Mouse (Mus musculus) myocyte (in vitro differentiated cells): ENCODE results near the gene Tfrc. TPM values are rescaled to one million over a fixed set of nuclear protein-coding genes. Genes with fewer than 3 reads are reported as not detected.

Experiments used
- H3K27me3 ChIP-seq: one replicate; pipeline ENCODE4 v1.6.1; 2011; ENCODE audit not compliant: control insufficient read depth, insufficient read depth, insufficient read length
- H3K36me3 ChIP-seq: one replicate; pipeline ENCODE4 v1.6.1; 2011; ENCODE audit not compliant: control insufficient read depth, insufficient read depth
- H3K4me2 ChIP-seq: one replicate; pipeline ENCODE4 v1.6.1; 2011; ENCODE audit warnings: low read depth, control low read depth
- H3K4me3 ChIP-seq: one replicate; pipeline ENCODE4 v1.5.1; 2011; ENCODE audit warnings: mild to moderate bottlenecking, control low read depth, moderate library complexity
- H3K79me2 ChIP-seq: one replicate; pipeline ENCODE4 v1.6.1; 2011; ENCODE audit not compliant: control insufficient read depth, insufficient read depth
- H3ac ChIP-seq: one replicate; pipeline ENCODE4 v1.6.1; 2011; ENCODE audit not compliant: control insufficient read depth, insufficient read length
- CEBPB ChIP-seq: IDR thresholded peaks from 2 replicates; pipeline ENCODE4 v1.6.1; 2011; ENCODE audit warnings: mild to moderate bottlenecking, moderate library complexity; ENCODE audit not compliant: poor library complexity, insufficient read depth, severe bottlenecking
- E2F4 ChIP-seq: IDR thresholded peaks from one replicate; pipeline ENCODE4 v1.6.1; 2011; ENCODE audit warnings: mild to moderate bottlenecking, control low read depth, moderate library complexity; ENCODE audit not compliant: insufficient read depth
- MAX ChIP-seq: IDR thresholded peaks from one replicate; pipeline ENCODE4 v1.6.1; 2011; ENCODE audit warnings: low read depth, mild to moderate bottlenecking, control low read depth
- MYOD1 ChIP-seq, 3 experiments: IDR thresholded peaks; one replicate each; pipeline ENCODE4 v1.6.1; 2011; ENCODE audit warnings: control low read depth in 2 of 3, low read depth in 2 of 3, mild to moderate bottlenecking in 2 of 3, moderate library complexity in 1 of 3; ENCODE audit not compliant: insufficient read length in 2 of 3, control insufficient read depth in 1 of 3
- MYOG ChIP-seq, 3 experiments: IDR thresholded peaks; one replicate each; pipeline ENCODE4 v1.6.1; 2011; ENCODE audit warnings: control low read depth in 2 of 3, low read depth in 2 of 3, mild to moderate bottlenecking in 2 of 3; ENCODE audit not compliant: insufficient read length in 2 of 3, control insufficient read depth in 1 of 3, insufficient read depth in 1 of 3
- POLR2A ChIP-seq: IDR thresholded peaks from one replicate; pipeline ENCODE4 v1.6.1; 2011; ENCODE audit warnings: low read depth, mild to moderate bottlenecking, control low read depth, moderate library complexity; ENCODE audit not compliant: insufficient read length
- POLR2AphosphoS2 ChIP-seq: IDR thresholded peaks from one replicate; pipeline ENCODE4 v1.6.1; 2011; ENCODE audit warnings: low read depth, control low read depth; ENCODE audit not compliant: insufficient read length
- REST ChIP-seq: IDR thresholded peaks from one replicate; pipeline ENCODE4 v1.6.1; 2011; ENCODE audit warnings: mild to moderate bottlenecking, control low read depth, moderate library complexity; ENCODE audit not compliant: insufficient read depth, insufficient read length
- SRF ChIP-seq: IDR thresholded peaks from one replicate; pipeline ENCODE4 v1.6.1; 2011; ENCODE audit warnings: low read depth; ENCODE audit not compliant: control insufficient read depth, insufficient read length
- TCF12 ChIP-seq: IDR thresholded peaks from one replicate; pipeline ENCODE4 v1.6.1; 2011; ENCODE audit warnings: mild to moderate bottlenecking, control low read depth; ENCODE audit not compliant: poor library complexity, insufficient read depth, severe bottlenecking
- TCF3 ChIP-seq: IDR thresholded peaks from one replicate; pipeline ENCODE4 v1.6.1; 2011; ENCODE audit warnings: low read depth, control low read depth; ENCODE audit not compliant: insufficient read length
- USF1 ChIP-seq: IDR thresholded peaks from one replicate; pipeline ENCODE4 v1.6.1; 2011; ENCODE audit warnings: low read depth, mild to moderate bottlenecking, control low read depth, moderate library complexity
- polyA plus RNA-seq: library from polyadenylated mRNA; unstranded; fragments of >200 nt; fragmentation: generic; extraction: Trizol; gene quantifications from one replicate; pipeline ENCODE4 v1.2.1, GENCODE M21; 2012; ENCODE audit warnings: missing spikeins

Tfrc gene
- polyA plus RNA-seq, 1 experiment = 55.4 TPM

- Histone ChIP-seq H3K79me2 (peaks cover 1% of the 10 kb centered on the region), H3ac (no peak overlapping the region), H3K4me3 (no peak overlapping the region), H3K27me3 (no peaks in the 10 kb centered on the region), H3K4me2 (peak overlapping the region; percentile 40), H3K36me3 (no peaks in the 10 kb centered on the region)
- TF ChIP-seq MYOG (IDR thresholded peaks at IDR 0.05; ENCODE audit: control insufficient read depth in 1 of 3, insufficient read depth in 1 of 3, insufficient read length in 2 of 3, low read depth in 2 of 3) = peak in 1 of 3 experiments; percentile 50
- TF ChIP-seq MAX = no peak
- TF ChIP-seq TCF3 = no peak
- TF ChIP-seq POLR2AphosphoS2 = no peak
- TF ChIP-seq REST = no peak
- TF ChIP-seq E2F4 = no peak
- TF ChIP-seq MYOD1 (IDR thresholded peaks at IDR 0.05; ENCODE audit: control insufficient read depth in 1 of 3, insufficient read length in 2 of 3, low read depth in 2 of 3) = peak; percentile 31 to 90 (median 81)
- TF ChIP-seq CEBPB = no peak
- no peak for TF ChIP-seq SRF
- no peak for TF ChIP-seq POLR2A
- TF ChIP-seq TCF12 = peak; percentile 6
- TF ChIP-seq USF1 = no peak
Measured at GRCm38 (mm10) chr16:32667552-32667872, 58.8 kb downstream of the Tfrc start.

- no peak overlapping the region for H3K4me3 ChIP-seq
- no peaks in the 10 kb centered on the region for H3K36me3 ChIP-seq
- H3K27me3 ChIP-seq = no peaks in the 10 kb centered on the region
- peak overlapping the region; percentile 40 for H3K4me2 ChIP-seq
- TF ChIP-seq POLR2AphosphoS2 (no peak), MYOD1 (IDR thresholded peaks at IDR 0.05; ENCODE audit: control insufficient read depth in 1 of 3, insufficient read length in 2 of 3, low read depth in 2 of 3) (peak in 2 of 3 experiments; percentile 59 to 69), E2F4 (no peak), MYOG (IDR thresholded peaks at IDR 0.05; ENCODE audit: control insufficient read depth in 1 of 3, insufficient read depth in 1 of 3, insufficient read length in 2 of 3, low read depth in 2 of 3) (peak in 2 of 3 experiments; percentile 26 to 58), USF1 (no peak)
- H3K79me2 ChIP-seq = no peaks in the 10 kb centered on the region
- no peak overlapping the region for H3ac ChIP-seq
Measured at GRCm38 (mm10) chr16:32668030-32668429, 59.3 kb downstream of the Tfrc start.

DNA sequence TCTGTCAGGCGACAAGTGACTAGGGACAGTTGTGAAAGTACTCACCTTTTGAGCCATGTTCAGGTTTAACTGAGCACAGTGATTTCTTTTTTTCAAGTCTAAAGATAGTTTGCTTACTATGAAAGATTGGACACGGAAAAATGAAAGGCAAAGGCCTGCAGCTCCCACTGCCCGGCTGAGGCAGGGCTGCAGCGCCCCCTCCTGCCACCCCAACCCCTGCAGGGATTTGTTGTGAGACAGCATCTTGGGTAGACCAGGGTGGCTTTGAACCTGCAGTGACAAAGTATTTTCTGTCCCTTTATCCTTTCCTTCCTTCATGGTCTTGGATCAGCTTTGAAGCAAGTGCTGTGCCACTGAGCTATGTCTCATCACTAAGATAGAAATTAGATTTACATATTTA is 59.8 kb downstream of the Tfrc start:
- no peaks in the 10 kb centered on the region for H3K79me2 ChIP-seq
- no peak overlapping the region for H3ac ChIP-seq
- H3K4me2 ChIP-seq = peak overlapping the region; percentile 40
- no peaks in the 10 kb centered on the region for H3K27me3 ChIP-seq
- no peak overlapping the region for H3K4me3 ChIP-seq
- TF ChIP-seq TCF12 (no peak), MYOD1 (IDR thresholded peaks at IDR 0.05; ENCODE audit: control insufficient read depth in 1 of 3, insufficient read length in 2 of 3, low read depth in 2 of 3) (no peak), USF1 (no peak), MYOG (IDR thresholded peaks at IDR 0.05; ENCODE audit: control insufficient read depth in 1 of 3, insufficient read depth in 1 of 3, insufficient read length in 2 of 3, low read depth in 2 of 3) (no peak), CEBPB (no peak), POLR2AphosphoS2 (no peak), SRF (no peak), POLR2A (no peak), E2F4 (no peak), MAX (no peak)
- no peaks in the 10 kb centered on the region for H3K36me3 ChIP-seq

DNA sequence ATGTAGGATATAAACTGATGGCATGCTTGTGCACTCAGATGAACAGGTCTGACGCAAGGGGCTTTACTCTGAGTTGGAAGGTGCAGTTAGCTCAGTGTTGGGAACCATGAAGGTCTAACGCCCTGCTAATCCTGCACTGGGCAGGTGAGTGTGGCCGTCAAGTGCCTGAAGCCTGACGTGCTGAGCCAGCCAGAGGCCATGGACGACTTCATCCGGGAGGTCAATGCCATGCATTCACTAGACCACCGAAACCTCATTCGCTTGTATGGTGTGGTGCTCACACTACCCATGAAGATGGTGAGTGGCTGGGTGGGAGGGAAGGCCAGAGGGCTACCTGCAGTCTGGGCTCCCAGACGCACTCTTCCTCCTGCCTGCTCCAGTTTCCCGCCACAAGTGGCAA is 60.5 kb downstream of the Tfrc start:
- Histone ChIP-seq H3K36me3 (no peaks in the 10 kb centered on the region), H3ac (no peak overlapping the region), H3K4me3 (no peak overlapping the region), H3K4me2 (no peak overlapping the region), H3K79me2 (no peaks in the 10 kb centered on the region), H3K27me3 (no peaks in the 10 kb centered on the region)
- TF ChIP-seq SRF (no peak), REST (no peak), POLR2A (no peak), MAX (no peak), POLR2AphosphoS2 (no peak), USF1 (no peak), TCF3 (no peak), MYOD1 (IDR thresholded peaks at IDR 0.05; ENCODE audit: control insufficient read depth in 1 of 3, insufficient read length in 2 of 3, low read depth in 2 of 3) (no peak), TCF12 (no peak), CEBPB (no peak), MYOG (IDR thresholded peaks at IDR 0.05; ENCODE audit: control insufficient read depth in 1 of 3, insufficient read depth in 1 of 3, insufficient read length in 2 of 3, low read depth in 2 of 3) (no peak), E2F4 (no peak)

- Histone ChIP-seq H3K4me3 (no peak overlapping the region), H3K27me3 (no peaks in the 10 kb centered on the region), H3K4me2 (no peak overlapping the region), H3K79me2 (no peaks in the 10 kb centered on the region), H3K36me3 (no peaks in the 10 kb centered on the region), H3ac (no peak overlapping the region)
- TF ChIP-seq E2F4 (no peak), TCF12 (no peak), POLR2A (no peak), TCF3 (no peak), MYOG (IDR thresholded peaks at IDR 0.05; ENCODE audit: control insufficient read depth in 1 of 3, insufficient read depth in 1 of 3, insufficient read length in 2 of 3, low read depth in 2 of 3) (no peak), MAX (no peak), POLR2AphosphoS2 (no peak), MYOD1 (IDR thresholded peaks at IDR 0.05; ENCODE audit: control insufficient read depth in 1 of 3, insufficient read length in 2 of 3, low read depth in 2 of 3) (no peak), SRF (no peak)
Measured at GRCm38 (mm10) chr16:32670354-32671124, 61.8 kb downstream of the Tfrc start.
